Mouse (Mus musculus) heart, embryonic 13.5 days (tissue): Measurements from ENCODE around the gene Acot5. TPM values are rescaled to one million over a fixed set of nuclear protein-coding genes. Genes with fewer than 3 reads are reported as not detected.
A peak's percentile ranks its signal among the peaks of the same experiment; 100 is the strongest.
"Not testable (repeated sequence)": the region's sequence is repeated elsewhere in the genome, so short reads cannot be mapped to it uniquely, and the experiment has no call there.

ENCODE experiments used
- ATAC-seq: fragments of 200-750 bp; cut with Nextera tagmentation; 2 replicates; pipeline ENCODE4 v1.8.0; 2017; ENCODE audit warnings: moderate TSS enrichment; ENCODE audit not compliant: insufficient number of reproducible peaks, low FRiP score, low TSS enrichment; ENCODE audit errors: extremely low read depth
- H3K27ac ChIP-seq: fragments of 300-500 bp; sonication (generic); replicated peaks from 2 replicates; pipeline ENCODE4 v1.5.1; 2015; ENCODE audit warnings: moderate library complexity, mild to moderate bottlenecking, inconsistent platforms
- H3K27me3 ChIP-seq: fragments of 300-500 bp; sonication (generic); replicated peaks from 2 replicates; pipeline ENCODE4 v1.6.1; 2015; ENCODE audit warnings: mild to moderate bottlenecking, inconsistent platforms
- H3K36me3 ChIP-seq: fragments of 300-500 bp; sonication (generic); 2 replicates; pipeline ENCODE4 v1.6.1; 2015; ENCODE audit warnings: mild to moderate bottlenecking, inconsistent platforms
- H3K4me1 ChIP-seq: fragments of 300-500 bp; sonication (generic); 2 replicates; pipeline ENCODE4 v1.6.1; 2015; ENCODE audit warnings: inconsistent platforms
- H3K4me2 ChIP-seq: fragments of 300-500 bp; sonication (generic); 2 replicates; pipeline ENCODE4 v1.6.1; 2015; ENCODE audit warnings: inconsistent platforms, mild to moderate bottlenecking, moderate library complexity
- H3K4me3 ChIP-seq: fragments of 300-500 bp; sonication (generic); 2 replicates; pipeline ENCODE4 v1.5.1; 2015; ENCODE audit warnings: moderate library complexity, mild to moderate bottlenecking, inconsistent platforms
- H3K9ac ChIP-seq: fragments of 300-500 bp; sonication (generic); 2 replicates; pipeline ENCODE4 v1.6.1; 2015; ENCODE audit warnings: inconsistent platforms, mild to moderate bottlenecking, moderate library complexity
- H3K9me3 ChIP-seq: fragments of 300-500 bp; sonication (generic); 2 replicates; pipeline ENCODE4 v1.6.1; 2016; ENCODE audit warnings: inconsistent platforms
- WGBS: fragments of 180-500 bp; shearing (Covaris S2); methylation state at CpG from one replicate; pipeline ENCODE4 v1.1.7; 2015; ENCODE audit warnings: mixed read lengths; 5-methylcytosine and 5-hydroxymethylcytosine counted together
- polyA plus RNA-seq: library from polyadenylated mRNA; unstranded; fragments of >200 nt; fragmentation: Nextera tagmentation; extraction: Ambion mirVana; gene quantifications from 2 replicates; pipeline ENCODE4 v1.2.1, GENCODE M21; 2015

Acot5 gene
- polyA plus RNA-seq, 1 experiment from 2014 or later = not detected

- no peaks in the 10 kb centered on the region for H3K9me3 ChIP-seq
- H3K27me3 ChIP-seq = no peaks in the 10 kb centered on the region
- no peaks in the 10 kb centered on the region for H3K36me3 ChIP-seq
- H3K4me3 ChIP-seq = no peak overlapping the region
- no peak overlapping the region for H3K4me2 ChIP-seq
- H3K27ac ChIP-seq = no peak overlapping the region
- H3K4me1 ChIP-seq = no peaks in the 10 kb centered on the region
- WGBS = 83% methylated on average over 2 of the region's 2 CpGs
- no peak for ATAC-seq
- no peak overlapping the region for H3K9ac ChIP-seq
Observed at GRCm38 (mm10) chr12:84099605-84100004, 30.5 kb downstream of the Acot5 start.

GRCm38 (mm10) chr12:84100071-84100470 lies 30.9 kb downstream of the Acot5 start:
- no peak for ATAC-seq
- no peaks in the 10 kb centered on the region for H3K36me3 ChIP-seq
- 82% methylated on average over 1 of the region's 1 CpGs for WGBS
- H3K4me1 ChIP-seq = no peaks in the 10 kb centered on the region
- peak overlapping the region; percentile 61; the same call in 1 of the 2 replicates for H3K4me3 ChIP-seq
- peak overlapping the region; percentile 79 for H3K4me2 ChIP-seq
- no peak overlapping the region for H3K27ac ChIP-seq
- no peaks in the 10 kb centered on the region for H3K9me3 ChIP-seq
- H3K27me3 ChIP-seq = no peaks in the 10 kb centered on the region
- H3K9ac ChIP-seq = no peak overlapping the region

- H3K36me3 ChIP-seq, H3K27ac ChIP-seq, H3K9me3 ChIP-seq, H3K4me1 ChIP-seq, ATAC-seq, H3K27me3 ChIP-seq: not testable (repeated sequence)
- Histone ChIP-seq H3K4me3 (peak within 1 kb of the TSS; percentile 61), H3K9ac (peak within 1 kb of the TSS; percentile 81), H3K4me2 (peak within 1 kb of the TSS; percentile 79)
- 1% methylated on average over 78 of the region's 80 CpGs for WGBS
Observed at GRCm38 (mm10) chr12:84100604-84101492, 31.7 kb downstream of the Acot5 start, which contains the start of gene Acot6. Gene Acot6, plus strand, starts transcription at chr12:84100654.

- H3K9ac ChIP-seq = peak overlapping the region; percentile 81
Observed at GRCm38 (mm10) chr12:84101493-84101845, 32.3 kb downstream of the Acot5 start.

GRCm38 (mm10) chr12:84107012-84107411 lies 37.9 kb downstream of the Acot5 start:
- H3K4me2 ChIP-seq = no peak overlapping the region
- no peak overlapping the region for H3K27ac ChIP-seq
- no peaks in the 10 kb centered on the region for H3K4me1 ChIP-seq
- H3K36me3 ChIP-seq = no peaks in the 10 kb centered on the region
- no peaks in the 10 kb centered on the region for H3K27me3 ChIP-seq
- no peaks in the 10 kb centered on the region for H3K9me3 ChIP-seq
- ATAC-seq = no peak
- no peak overlapping the region for H3K9ac ChIP-seq
- WGBS = 74% methylated on average over 3 of the region's 3 CpGs
- no peak overlapping the region for H3K4me3 ChIP-seq

More at GRCm38 (mm10) chr12:84101493-84101845, 32.3 kb downstream of the Acot5 start:
- no peak for ATAC-seq
- Histone ChIP-seq H3K9me3 (no peaks in the 10 kb centered on the region), H3K27ac (no peak overlapping the region), H3K36me3 (no peaks in the 10 kb centered on the region), H3K4me2 (peak overlapping the region; percentile 79), H3K4me3 (peak overlapping the region; percentile 61), H3K27me3 (no peaks in the 10 kb centered on the region), H3K4me1 (no peaks in the 10 kb centered on the region)
- 51% methylated on average over 2 of the region's 2 CpGs for WGBS

- H3K27me3 ChIP-seq = no peaks in the 10 kb centered on the region
- H3K9me3 ChIP-seq = no peaks in the 10 kb centered on the region
- H3K4me1 ChIP-seq = no peaks in the 10 kb centered on the region
- 48% methylated on average over 1 of the region's 1 CpGs for whole genome bisulfite sequencing
- H3K36me3 ChIP-seq = no peaks in the 10 kb centered on the region
- ATAC-seq = no peak
- no peak overlapping the region for H3K4me2 ChIP-seq
- no peak overlapping the region for H3K4me3 ChIP-seq
- no peak overlapping the region for H3K9ac ChIP-seq
- no peak overlapping the region for H3K27ac ChIP-seq
Observed at GRCm38 (mm10) chr12:84107692-84108091, 38.6 kb downstream of the Acot5 start.

- Histone ChIP-seq H3K4me3 (no peak overlapping the region), H3K27ac (no peak overlapping the region), H3K4me1 (peaks cover 4% of the 10 kb centered on the region), H3K9me3 (no peaks in the 10 kb centered on the region), H3K4me2 (no peak overlapping the region), H3K27me3 (no peaks in the 10 kb centered on the region), H3K36me3 (no peaks in the 10 kb centered on the region), H3K9ac (no peak overlapping the region)
- WGBS = 78% methylated on average over 1 of the region's 1 CpGs
- ATAC-seq = no peak
Observed at GRCm38 (mm10) chr12:84109924-84110323, 40.8 kb downstream of the Acot5 start.

- Histone ChIP-seq H3K9ac (no peak overlapping the region), H3K27me3 (no peaks in the 10 kb centered on the region), H3K27ac (no peak overlapping the region), H3K4me3 (no peak overlapping the region), H3K4me1 (peaks cover 8% of the 10 kb centered on the region), H3K36me3 (no peaks in the 10 kb centered on the region), H3K9me3 (no peaks in the 10 kb centered on the region), H3K4me2 (no peak overlapping the region)
- ATAC-seq = no peak
- WGBS = 84% methylated on average over 4 of the region's 4 CpGs
Observed at GRCm38 (mm10) chr12:84110814-84111213, 41.7 kb downstream of the Acot5 start.

GRCm38 (mm10) chr12:84113676-84114075 lies 44.6 kb downstream of the Acot5 start:
- H3K36me3 ChIP-seq = no peaks in the 10 kb centered on the region
- 0 out of 2 replicates have a peak overlapping the region, but pooled peaks have one; percentile 45 for H3K9ac ChIP-seq
- peak overlapping the region; percentile 86 for H3K4me3 ChIP-seq
- 48% methylated on average over 6 of the region's 6 CpGs for WGBS
- H3K27ac ChIP-seq = no peak overlapping the region
- H3K9me3 ChIP-seq = no peaks in the 10 kb centered on the region
- peaks cover 8% of the 10 kb centered on the region for H3K4me1 ChIP-seq
- peak overlapping the region; percentile 84 for H3K4me2 ChIP-seq
- H3K27me3 ChIP-seq = no peaks in the 10 kb centered on the region
- no peak for ATAC-seq

- H3K9ac ChIP-seq = peak within 1 kb of the TSS; percentile 89
- no peaks in the 10 kb centered on the region for H3K36me3 ChIP-seq
- H3K27ac ChIP-seq = peak within 1 kb of the TSS; percentile 54
- WGBS = 2% methylated on average over 31 of the region's 35 CpGs
- no peaks in the 10 kb centered on the region for H3K9me3 ChIP-seq
- H3K27me3 ChIP-seq = no peaks in the 10 kb centered on the region
- peaks cover 8% of the 10 kb centered on the region for H3K4me1 ChIP-seq
- ATAC-seq = peak; percentile 76; the same call in 1 of the 2 replicates
- peak within 1 kb of the TSS; percentile 86 for H3K4me3 ChIP-seq
- H3K4me2 ChIP-seq = peak within 1 kb of the TSS; percentile 84
Observed at GRCm38 (mm10) chr12:84114153-84114994, 45.2 kb downstream of the Acot5 start, which contains the start of gene Dnal1. Gene Dnal1, plus strand, starts transcription at chr12:84114366.

- no peaks in the 10 kb centered on the region for H3K27me3 ChIP-seq
- 0 out of 2 replicates have a peak, but pooled peaks cover 4% of the 10 kb centered on the region for H3K36me3 ChIP-seq
- WGBS = 82% methylated on average over 5 of the region's 5 CpGs
- no peaks in the 10 kb centered on the region for H3K9me3 ChIP-seq
- H3K27ac ChIP-seq = no peak overlapping the region
- H3K4me1 ChIP-seq = peaks cover 8% of the 10 kb centered on the region
- no peak for ATAC-seq
- H3K4me3 ChIP-seq = no peak overlapping the region
- H3K4me2 ChIP-seq = no peak overlapping the region
- H3K9ac ChIP-seq = no peak overlapping the region
Observed at GRCm38 (mm10) chr12:84119584-84119983, 50.5 kb downstream of the Acot5 start.
